Comparison of ENCODE assay signal across 8 mouse cellular contexts in the genomic region with DNA sequence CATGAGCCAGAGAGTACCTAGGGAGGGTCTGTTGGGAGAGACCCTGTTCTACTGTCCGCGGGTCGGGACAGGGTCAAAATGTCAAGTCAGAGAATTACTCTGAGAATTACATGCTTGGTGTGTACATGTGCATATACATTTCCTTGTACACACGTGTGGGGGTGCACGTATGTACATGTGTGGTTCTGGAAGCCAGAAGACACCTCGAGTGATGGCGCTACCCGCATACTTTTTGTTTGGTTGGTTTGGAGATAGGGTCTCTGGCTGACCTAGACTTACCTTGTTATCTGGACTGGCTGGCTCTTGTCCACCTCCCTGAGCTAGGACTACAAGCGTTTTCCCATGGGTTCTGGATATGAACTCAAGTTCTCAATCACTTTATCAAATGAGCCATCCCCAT. TPM values are rescaled to one million over a fixed set of nuclear protein-coding genes. Genes with fewer than 3 reads are reported as not detected.
DNase-seq lines count a peak whose midpoint lies in the region; ATAC-seq and TF ChIP-seq lines count a peak whose summit lies in the region.

No protein-coding gene starts in this region.

- H3K4me3 ChIP-seq in lung, adult 2 months (replicated peaks; ENCODE audit: extremely low read depth, low read depth, low read length), result peak overlapping the region; percentile 82
- H3K4me3 ChIP-seq in embryonic fibroblast, embryonic 13.5 days (ENCODE audit: insufficient read depth, low read length), result peak overlapping the region; percentile 50
- H3K4me3 ChIP-seq in limb, embryonic 10.5 days, result peak overlapping the region; percentile 86
- H3K4me3 ChIP-seq in neural tube, embryonic 14.5 days (ENCODE audit: low read depth, low read length), result peak overlapping the region; percentile 86

- H3K27ac ChIP-seq in embryonic fibroblast, embryonic 13.5 days (ENCODE audit: insufficient read depth, low read length), result no peak overlapping the region
- peak overlapping the region; percentile 82; the same call in 1 of the 2 replicates for H3K27ac ChIP-seq in limb, embryonic 10.5 days
- peak overlapping the region; percentile 90 for H3K27ac ChIP-seq in neural tube, embryonic 14.5 days (ENCODE audit: low read depth, low read length)

- WGBS in lung, adult 2 months, result 76% methylated on average over 9 of the region's 9 CpGs
- WGBS in limb, embryonic 10.5 days, result 84% methylated on average over 9 of the region's 9 CpGs
- 81% methylated on average over 9 of the region's 9 CpGs for WGBS in neural tube, embryonic 14.5 days

- H3K4me2 ChIP-seq in neural tube, embryonic 14.5 days (ENCODE audit: low read depth, low read length), result peak overlapping the region; percentile 99

- TF ChIP-seq CTCF in lung, adult 2 months (IDR thresholded peaks at IDR 0.05; ENCODE audit: insufficient read depth, low read length), result no peak
- no peak for TF ChIP-seq CTCF in embryonic fibroblast, embryonic 13.5 days (IDR thresholded peaks at IDR 0.05; ENCODE audit: borderline replicate concordance, insufficient read depth, low read length)

- no peaks in the 10 kb centered on the region for H3K36me3 ChIP-seq in limb, embryonic 10.5 days
- no peaks in the 10 kb centered on the region for H3K36me3 ChIP-seq in neural tube, embryonic 14.5 days (ENCODE audit: control insufficient read depth, insufficient read depth, low read length)

- peaks cover 64% of the 10 kb centered on the region for H3K27me3 ChIP-seq in limb, embryonic 10.5 days (ENCODE audit: low read depth, poor library complexity, severe bottlenecking)
- H3K27me3 ChIP-seq in neural tube, embryonic 14.5 days (ENCODE audit: control insufficient read depth, insufficient read depth, low read length), result peaks cover 2% of the 10 kb centered on the region; the same call in 1 of the 2 replicates

- DNase-seq in lung, adult 2 months, result no peak
- no peak for DNase-seq in lung, postnatal 14 days
- DNase-seq in limb, embryonic 10.5 days (ENCODE audit: low spot score), result no peak
- DNase-seq in embryo, embryonic 11 days, result no peak
- no peak for DNase-seq in layer of hippocampus, postnatal 10 days (ENCODE audit: low spot score in 2 of 2)

- TF ChIP-seq POLR2A in lung, adult 2 months (IDR thresholded peaks at IDR 0.05; ENCODE audit: borderline replicate concordance, extremely low read depth, low read depth, low read length), result no peak
- TF ChIP-seq POLR2A in embryonic fibroblast, embryonic 13.5 days (IDR thresholded peaks at IDR 0.05; ENCODE audit: low read depth, low read length), result no peak

- H3K4me1 ChIP-seq in lung, adult 2 months (ENCODE audit: control insufficient read depth, insufficient read depth, low read length), result peaks cover 8% of the 10 kb centered on the region
- peaks cover 6% of the 10 kb centered on the region for H3K4me1 ChIP-seq in embryonic fibroblast, embryonic 13.5 days (ENCODE audit: control insufficient read depth, insufficient read depth, low read length)
- peaks cover 13% of the 10 kb centered on the region for H3K4me1 ChIP-seq in limb, embryonic 10.5 days
- H3K4me1 ChIP-seq in neural tube, embryonic 14.5 days (ENCODE audit: control insufficient read depth, insufficient read depth, low read length), result peaks cover 10% of the 10 kb centered on the region; the same call in 1 of the 2 replicates

- H3K9me3 ChIP-seq in limb, embryonic 10.5 days (replicated peaks), result no peaks in the 10 kb centered on the region
- no peaks in the 10 kb centered on the region for H3K9me3 ChIP-seq in neural tube, embryonic 14.5 days (ENCODE audit: control insufficient read depth, low read length)

- ATAC-seq in neural tube, embryonic 14.5 days (ENCODE audit: low read depth), result no peak
- no peak for ATAC-seq in activated CD4-positive, CD25-positive, alpha-beta regulatory T cell, adult 4 months

- peak overlapping the region; percentile 89 for H3K9ac ChIP-seq in neural tube, embryonic 14.5 days (replicated peaks; ENCODE audit: low read depth, low read length)

RNA-seq across cellular contexts. Expression of gene Mlycd, which starts 0.6 kb away (rescaled TPM):
- 26.9 and 32.0 TPM in 2 replicates for polyA plus RNA-seq in lung, adult 2 months (2012; rRNA removed)
- 5.6 and 7.1 TPM in 2 replicates for polyA plus RNA-seq in embryonic fibroblast, embryonic 13.5 days (2011; ENCODE audit: insufficient read length, low read depth, missing spikeins)
- polyA plus RNA-seq in limb, embryonic 10.5 days (2016; fragmentation: Nextera tagmentation; extraction: Ambion mirVana), result 6.3 and 6.7 TPM in 2 replicates
- polyA plus RNA-seq in neural tube, embryonic 14.5 days (2014; fragmentation: Nextera tagmentation; extraction: Ambion mirVana), result 15.8 and 16.1 TPM in 2 replicates
- total RNA-seq in layer of hippocampus, postnatal 10 days (2021), result 10 to 100 TPM; 20.3 to 22.3 TPM
- polyA plus RNA-seq in activated CD4-positive, CD25-positive, alpha-beta regulatory T cell, adult 4 months (2017; shearing (Covaris generic)), result 1 to 10 TPM; 4.2 to 6.4 TPM

RNA-seq across cellular contexts. Expression of gene Osgin1, which starts 39.8 kb away (rescaled TPM):
- polyA plus RNA-seq in lung, adult 2 months (2012; rRNA removed), result 48.8 and 57.9 TPM in 2 replicates
- polyA plus RNA-seq in embryonic fibroblast, embryonic 13.5 days (2011; ENCODE audit: insufficient read length, low read depth, missing spikeins), result 2.6 and 4.5 TPM in 2 replicates
- polyA plus RNA-seq in limb, embryonic 10.5 days (2016; fragmentation: Nextera tagmentation; extraction: Ambion mirVana), result 0.26 and 0.34 TPM in 2 replicates
- polyA plus RNA-seq in neural tube, embryonic 14.5 days (2014; fragmentation: Nextera tagmentation; extraction: Ambion mirVana), result 0.31 and 0.35 TPM in 2 replicates
- total RNA-seq in layer of hippocampus, postnatal 10 days (2021), result under 1 TPM; 0.25 to 0.33 TPM
- polyA plus RNA-seq in activated CD4-positive, CD25-positive, alpha-beta regulatory T cell, adult 4 months (2017; shearing (Covaris generic)), result 10 to 100 TPM in 1 of 2 experiments, 1 to 10 TPM in 1; 8.0 to 18.6 TPM

RNA-seq across cellular contexts. Expression of gene Hsbp1, which starts 49.8 kb away (rescaled TPM):
- 90.7 and 130 TPM in 2 replicates for polyA plus RNA-seq in lung, adult 2 months (2012; rRNA removed)
- 224 and 236 TPM in 2 replicates for polyA plus RNA-seq in embryonic fibroblast, embryonic 13.5 days (2011; ENCODE audit: insufficient read length, low read depth, missing spikeins)
- 217 and 241 TPM in 2 replicates for polyA plus RNA-seq in limb, embryonic 10.5 days (2016; fragmentation: Nextera tagmentation; extraction: Ambion mirVana)
- polyA plus RNA-seq in neural tube, embryonic 14.5 days (2014; fragmentation: Nextera tagmentation; extraction: Ambion mirVana), result 704 and 825 TPM in 2 replicates
- 100 to 1,000 TPM; 561 to 593 TPM for total RNA-seq in layer of hippocampus, postnatal 10 days (2021)
- polyA plus RNA-seq in activated CD4-positive, CD25-positive, alpha-beta regulatory T cell, adult 4 months (2017; shearing (Covaris generic)), result 100 to 1,000 TPM; 201 to 231 TPM

RNA-seq across cellular contexts. Expression of gene Necab2, which starts 52.4 kb away (rescaled TPM):
- polyA plus RNA-seq in lung, adult 2 months (2012; rRNA removed), result 0.63 and 1.0 TPM in 2 replicates
- polyA plus RNA-seq in embryonic fibroblast, embryonic 13.5 days (2011; ENCODE audit: insufficient read length, low read depth, missing spikeins), result 0.30 TPM in 1 of 2 replicates, not detected in the other
- 4.2 and 5.6 TPM in 2 replicates for polyA plus RNA-seq in limb, embryonic 10.5 days (2016; fragmentation: Nextera tagmentation; extraction: Ambion mirVana)
- 36.5 and 39.6 TPM in 2 replicates for polyA plus RNA-seq in neural tube, embryonic 14.5 days (2014; fragmentation: Nextera tagmentation; extraction: Ambion mirVana)
- 100 to 1,000 TPM; 112 to 114 TPM for total RNA-seq in layer of hippocampus, postnatal 10 days (2021)
- not detected for polyA plus RNA-seq in activated CD4-positive, CD25-positive, alpha-beta regulatory T cell, adult 4 months (2017; shearing (Covaris generic))
